Mouse (Mus musculus): Measurements from ENCODE around the gene Brd4. TPM values are rescaled to one million over a fixed set of nuclear protein-coding genes. Genes with fewer than 3 reads are reported as not detected.

The Brd4 gene
- polyA plus RNA-seq, 1 experiment from 2014 or later = 84.5 TPM

Other genes with a start within 250 kb of the Brd4 start
- gene Rrp1b, start 248.6 kb downstream of the Brd4 start, polyA plus RNA-seq (2015; fragmentation: Nextera tagmentation; extraction: Ambion mirVana) = 51.4 and 71.6 TPM in 2 replicates
- 0.95 and 0.99 TPM in 2 replicates for gene Hsf2bp, start 248.4 kb downstream of the Brd4 start, polyA plus RNA-seq (2015; fragmentation: Nextera tagmentation; extraction: Ambion mirVana)
- 13.6 and 15.0 TPM in 2 replicates for gene Notch3, start 117.9 kb downstream of the Brd4 start, polyA plus RNA-seq (2015; fragmentation: Nextera tagmentation; extraction: Ambion mirVana)
- 0.19 and 0.37 TPM in 2 replicates for gene Ephx3, start 95.2 kb downstream of the Brd4 start, polyA plus RNA-seq (2015; fragmentation: Nextera tagmentation; extraction: Ambion mirVana)
- gene Akap8, start 36.5 kb upstream of the Brd4 start, polyA plus RNA-seq (2015; fragmentation: Nextera tagmentation; extraction: Ambion mirVana) = 112 and 126 TPM in 2 replicates
- gene Akap8l, start 65.9 kb upstream of the Brd4 start, polyA plus RNA-seq (2015; fragmentation: Nextera tagmentation; extraction: Ambion mirVana) = 124 and 130 TPM in 2 replicates
- gene Wiz, start 104.7 kb upstream of the Brd4 start, polyA plus RNA-seq (2015; fragmentation: Nextera tagmentation; extraction: Ambion mirVana) = 22.0 and 23.8 TPM in 2 replicates
- gene Rasal3, start 118.9 kb upstream of the Brd4 start, polyA plus RNA-seq (2015; fragmentation: Nextera tagmentation; extraction: Ambion mirVana) = 0.63 and 0.97 TPM in 2 replicates
- 0.12 TPM in 1 of 2 replicates, not detected in the other for gene Pglyrp2, start 139.4 kb upstream of the Brd4 start, polyA plus RNA-seq (2015; fragmentation: Nextera tagmentation; extraction: Ambion mirVana)
- gene Cyp4f39, start 168.0 kb upstream of the Brd4 start, polyA plus RNA-seq (2015; fragmentation: Nextera tagmentation; extraction: Ambion mirVana) = 0.26 and 1.0 TPM in 2 replicates
- 7.4 and 10.4 TPM in 2 replicates for gene Cyp4f17, start 221.3 kb upstream of the Brd4 start, polyA plus RNA-seq (2015; fragmentation: Nextera tagmentation; extraction: Ambion mirVana)

All from kidney, embryonic 16.5 days (tissue).